Mouse (Mus musculus) fibroblast of lung, adult 2 months (primary cell): Measurements from ENCODE around the gene Rab3gap2.

Experiments
- DNase-seq: peaks from one replicate; pipeline ENCODE4 v3.0.0-alpha.2; 2011; ENCODE audit warnings: low read depth

Rab3gap2 gene

DNA sequence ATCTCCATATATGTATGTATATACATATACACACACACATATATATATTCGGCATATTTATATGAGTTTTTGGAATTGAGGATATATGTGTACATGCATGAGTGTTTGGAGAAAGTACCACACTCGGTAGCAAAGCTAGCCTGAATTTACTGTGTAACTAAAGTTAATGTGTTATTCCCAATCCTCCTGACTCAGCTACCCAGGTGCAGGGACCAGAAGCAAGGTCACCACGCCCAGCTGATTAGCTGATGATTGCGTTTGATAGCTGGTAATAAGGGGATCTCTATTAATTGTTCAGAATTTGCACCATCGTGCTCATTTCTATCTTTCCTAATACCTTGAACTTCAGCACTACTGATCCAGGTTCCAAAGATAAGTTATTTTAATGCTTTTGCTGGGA is 129.7 kb downstream of the Rab3gap2 start:
- DNase-seq = no peak

DNA sequence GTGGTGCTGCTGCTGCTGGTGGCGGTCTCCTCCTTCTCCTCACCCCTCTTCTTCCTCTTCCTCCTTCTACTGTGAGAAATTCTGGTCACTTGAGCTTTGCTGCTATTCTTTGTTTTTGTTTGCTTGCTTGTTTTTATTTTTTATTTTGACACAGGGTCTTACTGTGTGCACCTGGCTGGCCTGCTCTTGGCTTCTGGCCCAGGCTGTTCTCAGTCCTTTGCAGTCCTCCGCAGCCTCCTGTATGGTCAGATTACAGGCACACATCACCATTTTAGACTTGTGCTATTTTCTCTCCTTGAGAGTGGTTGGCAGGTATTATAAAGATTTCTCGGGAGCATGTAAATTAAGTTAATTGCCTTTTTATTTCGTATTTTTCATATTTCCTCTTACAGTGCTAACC is 130.2 kb downstream of the Rab3gap2 start:
- DNase-seq = no peak

GRCm38 (mm10) chr1:185335231-185335765 is 131.4 kb downstream of the Rab3gap2 start:
- no peak for DNase-seq
